Mouse (Mus musculus) hematopoietic stem cell, adult 5-6 weeks (primary cell): Measurements from ENCODE around the gene Saysd1. TPM values are rescaled to one million over a fixed set of nuclear protein-coding genes. Genes with fewer than 3 reads are reported as not detected.

Source experiments
- total RNA-seq: library from RNA; stranded (forward); fragments of 172-1452, 232-1000 nt; gene quantifications from 2 replicates; pipeline ENCODE4 v1.2.3, GENCODE M21; 2017

Gene Saysd1
- total RNA-seq, 1 experiment from 2014 or later = 2.0 TPM

Other genes with a start within 250 kb of the Saysd1 start
- gene Gng2, start 160.9 kb downstream of the Saysd1 start, total RNA-seq = 67.2 and 72.2 TPM in 2 replicates
- gene Kcnk5, start 43.3 kb upstream of the Saysd1 start, total RNA-seq = 18.8 and 23.6 TPM in 2 replicates
- not detected in 2 replicates for gene Kcnk16, start 130.7 kb upstream of the Saysd1 start, total RNA-seq
- gene Nudt13, start 156.2 kb upstream of the Saysd1 start, total RNA-seq = 10.2 and 24.5 TPM in 2 replicates
- gene Ecd, start 209.6 kb upstream of the Saysd1 start, total RNA-seq = 59.0 and 79.5 TPM in 2 replicates
- gene Fam149b, start 209.6 kb upstream of the Saysd1 start, total RNA-seq = 39.9 and 58.2 TPM in 2 replicates